Comparison of ENCODE assay signal across 11 mouse cellular contexts in the genomic region with DNA sequence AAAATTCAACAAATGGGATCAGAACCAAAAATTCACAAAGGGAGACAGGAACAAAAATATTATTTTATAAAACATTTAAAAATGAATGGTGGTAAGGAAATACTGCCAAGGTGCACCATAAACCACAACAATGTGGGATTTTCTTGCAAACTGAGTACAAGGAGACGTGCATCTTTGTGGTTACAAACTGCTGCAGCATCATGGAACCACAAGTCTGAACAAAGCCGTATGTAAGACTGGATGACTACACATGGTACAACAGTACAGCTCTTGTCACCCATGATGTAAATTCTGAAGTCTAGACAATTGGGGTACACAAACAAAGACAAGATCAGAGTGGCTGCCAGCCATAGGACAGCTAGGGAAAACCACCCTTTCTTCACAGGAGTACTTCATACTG.
"Had no signal": no experiment of that assay in that cellular context is flagged by ENCODE, and none has a peak within 500 bp of the region (broad histone marks: within the 10 kb centered on the region; RNA-seq: fewer than 3 reads in every experiment).

No protein-coding gene starts in this region.

- DNase-seq: retina, postnatal 1 day; right cerebral cortex, adult 18-20 months; right cerebral cortex, postnatal 14 days; right cerebral cortex, postnatal 25 days; right cerebral cortex, postnatal 4 days; spleen, adult 18-20 months; thymus, adult 2 months; thymus, postnatal 14 days; thymus, postnatal 25 days; thymus, postnatal 36 days; thymus, postnatal 4 days had no signal
